Mouse (Mus musculus) kidney, adult 2 months (tissue): ENCODE measurements around the gene Zfp560. TPM values are rescaled to one million over a fixed set of nuclear protein-coding genes. Genes with fewer than 3 reads are reported as not detected.
"Not testable (repeated sequence)": the region's sequence is repeated elsewhere in the genome, so short reads cannot be mapped to it uniquely, and the experiment has no call there.

Experiments used
- DNase-seq: peaks from one replicate; pipeline ENCODE4 v3.0.0; 2021
- H3K27ac ChIP-seq: fragments of 200-500 bp; 2 replicates; pipeline ENCODE4 v1.5.1; 2012; ENCODE audit warnings: low read depth, low read length, control low read depth, inconsistent platforms; ENCODE audit not compliant: insufficient read depth
- H3K27me3 ChIP-seq: fragments of 200-500 bp; replicated peaks from 2 replicates; pipeline ENCODE4 v1.6.1; 2012; ENCODE audit warnings: mild to moderate bottlenecking, moderate library complexity, low read length, inconsistent platforms; ENCODE audit not compliant: control insufficient read depth, insufficient read depth
- H3K36me3 ChIP-seq: fragments of 200-500 bp; 2 replicates; pipeline ENCODE4 v1.6.1; 2012; ENCODE audit warnings: mild to moderate bottlenecking, moderate library complexity, low read length, inconsistent platforms; ENCODE audit not compliant: control insufficient read depth, insufficient read depth
- H3K4me1 ChIP-seq: fragments of 200-500 bp; 2 replicates; pipeline ENCODE4 v1.6.1; 2011; ENCODE audit warnings: low read length; ENCODE audit not compliant: control insufficient read depth, insufficient read depth
- H3K4me3 ChIP-seq: fragments of 200-500 bp; 2 replicates; pipeline ENCODE4 v1.5.1; 2011; ENCODE audit warnings: mild to moderate bottlenecking, low read depth, low read length, control low read depth; ENCODE audit not compliant: insufficient read depth
- CTCF ChIP-seq: fragments of 200-500 bp; conservative IDR thresholded peaks from 2 replicates; pipeline ENCODE4 v1.5.1; 2011; ENCODE audit warnings: low read depth, mild to moderate bottlenecking, control low read depth, low read length, moderate library complexity, mixed read lengths; ENCODE audit not compliant: insufficient read depth, insufficient read length
- POLR2A ChIP-seq: fragments of 200-500 bp; IDR thresholded peaks from one replicate; pipeline ENCODE4 v1.6.1; 2011; ENCODE audit warnings: low read depth, low read length, control low read depth
- WGBS: fragments of 180-500 bp; shearing (Covaris S2); methylation state at CpG from one replicate; pipeline ENCODE4 v1.1.7; 2018; 5-methylcytosine and 5-hydroxymethylcytosine counted together
- polyA plus RNA-seq: library from polyadenylated mRNA; depleted of rRNA; stranded (reverse); fragments of >200 nt; gene quantifications from 2 replicates; pipeline ENCODE4 v1.2.3, GENCODE M21; 2012; rRNA removed

Gene Zfp560
- polyA plus RNA-seq, 1 experiment, result 11.0 TPM

- H3K4me3 ChIP-seq, result no peak overlapping the region
- TF ChIP-seq POLR2A (no peak), CTCF (no peak)
- H3K4me1 ChIP-seq, result no peaks in the 10 kb centered on the region
- no peak overlapping the region for H3K27ac ChIP-seq
- 76% methylated on average over 4 of the region's 4 CpGs for WGBS
- H3K36me3 ChIP-seq, result peaks cover 24% of the 10 kb centered on the region
- no peaks in the 10 kb centered on the region for H3K27me3 ChIP-seq
- DNase-seq, result no peak
Observed at GRCm38 (mm10) chr9:20348501-20348900, 36.5 kb downstream of the Zfp560 start.

- no peaks in the 10 kb centered on the region; the same call in 1 of the 2 replicates for H3K36me3 ChIP-seq
- H3K27ac ChIP-seq, result no peak within 1 kb of the TSS
- no peaks in the 10 kb centered on the region for H3K4me1 ChIP-seq
- no peaks in the 10 kb centered on the region for H3K27me3 ChIP-seq
- no peak within 1 kb of the TSS for H3K4me3 ChIP-seq
- TF ChIP-seq POLR2A (no peak), CTCF (no peak)
- DNase-seq, result no peak
Observed at GRCm38 (mm10) chr9:20335994-20336393, 49.0 kb downstream of the Zfp560 start, which contains the start of gene Olfr18. TSS of gene Olfr18 (minus strand) at chr9:20336094.

DNA sequence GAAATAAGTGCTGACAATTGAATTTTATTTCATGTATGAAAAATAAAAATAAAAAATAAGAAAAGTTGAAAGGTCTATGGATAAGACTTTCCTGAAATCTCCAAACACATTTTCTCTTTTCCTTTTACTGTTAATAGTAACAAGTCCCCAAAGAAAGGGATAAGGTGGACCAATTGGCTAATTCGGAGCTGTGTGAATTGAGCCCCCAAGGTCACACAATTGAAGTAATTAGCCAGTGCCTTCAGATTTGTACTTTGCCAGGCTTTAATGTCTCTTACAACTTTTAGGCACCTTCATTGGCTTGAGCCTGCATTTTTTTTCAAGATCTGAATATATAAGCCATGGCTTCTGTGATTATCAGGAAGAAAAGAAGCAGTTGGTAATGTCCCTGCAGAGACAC, 86.7 kb downstream of the Zfp560 start, which contains the start of gene Olfr873:
Olfr873 (plus strand) TSS at position 301 of the 400 bp plus-strand sequence.
- H3K4me1 ChIP-seq, result no peaks in the 10 kb centered on the region
- no peaks in the 10 kb centered on the region for H3K27me3 ChIP-seq
- no peaks in the 10 kb centered on the region for H3K36me3 ChIP-seq
- H3K4me3 ChIP-seq, result no peak within 1 kb of the TSS
- WGBS, result 89% methylated on average over 1 of the region's 1 CpGs
- no peak for TF ChIP-seq CTCF
- TF ChIP-seq POLR2A, result no peak
- no peak for DNase-seq
- H3K27ac ChIP-seq, result no peak within 1 kb of the TSS

GRCm38 (mm10) chr9:20295562-20295961, 89.4 kb downstream of the Zfp560 start:
- H3K4me3 ChIP-seq, H3K36me3 ChIP-seq, H3K27ac ChIP-seq, H3K27me3 ChIP-seq, DNase-seq, H3K4me1 ChIP-seq: not testable (repeated sequence)
- WGBS, result 79% methylated on average over 5 of the region's 5 CpGs

Other genes with a start within 250 kb of the Zfp560 start
- gene Olfr870, start 211.1 kb downstream of the Zfp560 start, polyA plus RNA-seq, result not detected in 2 replicates
- not detected in 2 replicates for gene Olfr871, start 173.0 kb downstream of the Zfp560 start, polyA plus RNA-seq
- not detected in 2 replicates for gene Olfr872, start 148.1 kb downstream of the Zfp560 start, polyA plus RNA-seq
- not detected in 2 replicates for gene Olfr39, start 102.8 kb downstream of the Zfp560 start, polyA plus RNA-seq
- gene Olfr873, start 86.6 kb downstream of the Zfp560 start, polyA plus RNA-seq, result not detected in 2 replicates
- 0.06 TPM in 1 of 2 replicates, not detected in the other for gene Olfr18, start 49.1 kb downstream of the Zfp560 start, polyA plus RNA-seq
- 1.5 and 2.2 TPM in 2 replicates for gene Zfp26, start 75.0 kb upstream of the Zfp560 start, polyA plus RNA-seq
- gene Zfp426, start 107.6 kb upstream of the Zfp560 start, polyA plus RNA-seq, result 4.6 and 5.6 TPM in 2 replicates
- 4.7 and 6.6 TPM in 2 replicates for gene Zfp266, start 136.2 kb upstream of the Zfp560 start, polyA plus RNA-seq
- gene Zfp846, start 196.1 kb upstream of the Zfp560 start, polyA plus RNA-seq, result 1.4 and 1.9 TPM in 2 replicates